Mouse (Mus musculus) liver, embryonic 13.5 days (tissue): ENCODE results near the gene Pgghg. TPM values are rescaled to one million over a fixed set of nuclear protein-coding genes. Genes with fewer than 3 reads are reported as not detected.

Experiments
- ATAC-seq: fragments of 200-750 bp; cut with Nextera tagmentation; 2 replicates; pipeline ENCODE4 v1.8.0; 2017; ENCODE audit warnings: low read depth, mild to moderate bottlenecking, moderate number of reproducible peaks, moderate library complexity
- DNase-seq: peaks from one replicate; pipeline ENCODE4 v3.0.0; 2022
- H3K27ac ChIP-seq: fragments of 300-500 bp; sonication (generic); 2 replicates; pipeline ENCODE4 v1.5.1; 2015; ENCODE audit warnings: moderate library complexity, mild to moderate bottlenecking, inconsistent platforms
- H3K27me3 ChIP-seq: fragments of 300-500 bp; sonication (generic); 2 replicates; pipeline ENCODE4 v1.6.1; 2015; ENCODE audit warnings: mild to moderate bottlenecking, inconsistent platforms
- H3K36me3 ChIP-seq: fragments of 300-500 bp; sonication (generic); 2 replicates; pipeline ENCODE4 v1.6.1; 2015; ENCODE audit warnings: mild to moderate bottlenecking, inconsistent platforms
- H3K4me1 ChIP-seq: fragments of 300-500 bp; sonication (generic); replicated peaks from 2 replicates; pipeline ENCODE4 v1.6.1; 2015; ENCODE audit warnings: inconsistent platforms
- H3K4me2 ChIP-seq: fragments of 300-500 bp; sonication (generic); 2 replicates; pipeline ENCODE4 v1.6.1; 2015; ENCODE audit warnings: inconsistent platforms, mild to moderate bottlenecking, moderate library complexity
- H3K4me3 ChIP-seq: fragments of 300-500 bp; sonication (generic); replicated peaks from 2 replicates; pipeline ENCODE4 v1.5.1; 2015; ENCODE audit warnings: mild to moderate bottlenecking, inconsistent platforms
- H3K9ac ChIP-seq: fragments of 300-500 bp; sonication (generic); 2 replicates; pipeline ENCODE4 v1.6.1; 2015; ENCODE audit warnings: mild to moderate bottlenecking, inconsistent platforms
- H3K9me3 ChIP-seq: fragments of 300-500 bp; sonication (generic); replicated peaks from 2 replicates; pipeline ENCODE4 v1.6.1; 2016; ENCODE audit warnings: inconsistent platforms
- WGBS: fragments of 180-500 bp; shearing (Covaris S2); methylation state at CpG from one replicate; pipeline ENCODE4 v1.1.7; 2015; ENCODE audit not compliant: insufficient replicate concordance; 5-methylcytosine and 5-hydroxymethylcytosine counted together
- polyA plus RNA-seq: library from polyadenylated mRNA; unstranded; fragments of >200 nt; fragmentation: Nextera tagmentation; extraction: Ambion mirVana; gene quantifications from 2 replicates; pipeline ENCODE4 v1.2.1, GENCODE M21; 2015

Pgghg gene
- polyA plus RNA-seq, 1 experiment from 2014 or later = 5.0 TPM

DNA sequence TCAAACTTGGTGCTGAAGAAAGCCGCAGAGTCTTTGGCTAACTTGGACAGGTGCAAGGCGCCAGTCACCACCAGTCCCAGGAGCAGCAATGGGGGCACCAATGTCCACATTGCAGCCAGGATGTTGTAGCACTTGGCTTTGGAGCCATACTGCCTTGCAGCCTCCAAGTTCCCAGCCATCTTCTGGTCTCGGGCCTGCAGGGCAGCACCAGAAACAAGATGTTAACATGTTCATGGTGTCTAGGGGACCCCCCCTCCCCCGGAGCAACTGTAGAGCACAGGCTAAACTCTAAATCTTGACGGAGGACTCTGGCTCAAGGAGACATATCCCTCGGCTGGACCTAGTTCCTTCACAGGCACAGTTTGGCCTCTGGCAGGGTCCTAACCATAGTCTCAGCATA, 8.1 kb downstream of the Pgghg start:
- Histone ChIP-seq H3K4me2 (no peak overlapping the region), H3K9me3 (no peaks in the 10 kb centered on the region), H3K4me3 (no peak overlapping the region), H3K27ac (no peak overlapping the region), H3K4me1 (peaks cover 59% of the 10 kb centered on the region), H3K27me3 (no peaks in the 10 kb centered on the region), H3K9ac (no peak overlapping the region), H3K36me3 (peaks cover 39% of the 10 kb centered on the region)
- 68% methylated on average over 6 of the region's 6 CpGs for WGBS
- DNase-seq = no peak
- no peak for ATAC-seq

DNA sequence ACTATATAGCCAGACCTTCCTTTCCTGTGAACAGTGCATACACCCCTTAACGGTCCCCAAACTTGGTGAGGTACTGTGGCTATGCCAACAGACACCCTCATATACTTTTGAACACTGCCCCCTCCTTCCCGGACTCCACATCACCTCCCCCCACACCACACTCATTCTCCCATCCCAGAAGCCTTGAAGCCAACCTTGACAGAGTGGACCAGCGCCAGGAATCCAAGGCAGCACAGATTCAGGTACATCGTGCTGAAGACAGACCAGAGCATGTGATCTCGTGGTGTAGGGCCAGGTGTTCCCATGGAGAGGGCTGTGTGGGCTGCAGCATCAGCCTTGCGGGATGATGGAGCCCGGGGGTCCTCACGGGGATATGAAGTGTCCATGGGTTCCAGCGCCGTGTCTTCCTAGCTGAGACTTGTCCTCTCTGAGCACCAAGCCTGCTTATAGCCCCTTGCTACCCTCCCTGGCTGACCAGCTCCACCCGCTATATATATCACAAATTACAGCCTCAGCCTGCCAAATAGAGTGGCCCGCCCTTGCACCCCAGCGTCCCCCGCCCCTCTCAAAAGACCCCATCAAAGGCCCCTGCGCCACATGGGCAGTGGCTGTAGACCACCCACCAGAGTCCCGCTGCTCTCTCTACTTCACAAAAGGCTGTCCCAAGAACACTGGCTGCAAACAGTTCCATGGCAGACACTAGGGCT, 8.8 kb downstream of the Pgghg start, which contains the start of gene Ifitm5:
Ifitm5 (minus strand) TSS at position 468 of the 707 bp plus-strand sequence.
- no peak within 1 kb of the TSS for H3K9ac ChIP-seq
- peaks cover 36% of the 10 kb centered on the region for H3K36me3 ChIP-seq
- H3K4me3 ChIP-seq = no peak within 1 kb of the TSS
- peaks cover 65% of the 10 kb centered on the region for H3K4me1 ChIP-seq
- H3K27me3 ChIP-seq = no peaks in the 10 kb centered on the region
- 77% methylated on average over 16 of the region's 16 CpGs for WGBS
- DNase-seq (no peak), ATAC-seq (no peak)
- 0 out of 2 replicates have a peak within 1 kb of the TSS, but pooled peaks have one; percentile 22 for H3K27ac ChIP-seq
- H3K4me2 ChIP-seq = no peak within 1 kb of the TSS
- H3K9me3 ChIP-seq = no peaks in the 10 kb centered on the region

DNA sequence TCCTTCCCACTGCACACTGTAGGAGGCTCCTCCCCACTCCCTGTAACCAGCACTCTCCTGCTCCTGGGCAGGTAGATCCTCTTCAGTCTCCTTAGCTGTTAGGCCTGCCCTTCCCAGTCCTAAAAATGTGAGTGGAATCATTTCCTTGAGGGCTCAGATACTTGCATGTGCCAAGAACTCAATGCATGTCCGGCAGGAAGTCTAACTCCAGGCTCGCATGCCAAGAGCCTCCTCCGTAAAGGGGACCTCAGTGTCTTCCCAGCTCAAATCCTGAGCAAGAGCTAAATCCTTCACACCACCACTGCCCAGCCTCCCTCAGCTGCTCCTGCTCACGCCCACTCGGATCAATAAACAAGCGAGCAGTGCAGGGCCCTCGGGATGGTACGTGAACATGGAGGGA, 9.9 kb downstream of the Pgghg start:
- peaks cover 26% of the 10 kb centered on the region for H3K36me3 ChIP-seq
- no peak overlapping the region for H3K9ac ChIP-seq
- no peaks in the 10 kb centered on the region for H3K9me3 ChIP-seq
- peaks cover 68% of the 10 kb centered on the region for H3K4me1 ChIP-seq
- ATAC-seq = no peak
- DNase-seq = no peak
- no peak overlapping the region for H3K4me2 ChIP-seq
- WGBS = 67% methylated on average over 8 of the region's 8 CpGs
- no peak overlapping the region for H3K4me3 ChIP-seq
- H3K27ac ChIP-seq = peak overlapping the region; percentile 22; the same call in 1 of the 2 replicates
- H3K27me3 ChIP-seq = no peaks in the 10 kb centered on the region

DNA sequence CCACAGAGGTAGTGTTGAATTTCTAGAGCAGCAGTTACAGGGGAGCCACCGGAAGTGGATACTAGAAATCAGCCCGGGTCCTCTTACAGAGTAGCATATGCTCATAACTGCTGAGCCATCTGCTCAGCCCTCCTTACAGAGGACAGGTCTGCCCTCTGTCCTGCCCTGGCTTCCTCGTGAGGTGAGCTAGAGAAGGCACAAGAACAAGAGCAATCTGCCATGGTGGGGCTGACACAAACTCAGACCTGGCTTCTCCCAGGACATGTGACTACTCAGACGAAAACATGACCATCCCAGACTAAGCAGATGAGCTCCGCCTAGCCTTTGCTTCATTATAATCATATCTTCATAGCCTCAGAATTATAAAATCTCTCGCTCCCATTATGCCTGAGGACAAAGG, 10.6 kb downstream of the Pgghg start:
- H3K9ac ChIP-seq = no peak overlapping the region
- H3K9me3 ChIP-seq = no peaks in the 10 kb centered on the region
- peaks cover 68% of the 10 kb centered on the region for H3K4me1 ChIP-seq
- WGBS = 61% methylated on average over 6 of the region's 6 CpGs
- DNase-seq (no peak), ATAC-seq (no peak)
- H3K36me3 ChIP-seq = peaks cover 25% of the 10 kb centered on the region
- no peak overlapping the region for H3K27ac ChIP-seq
- H3K4me2 ChIP-seq = no peak overlapping the region
- H3K4me3 ChIP-seq = no peak overlapping the region
- H3K27me3 ChIP-seq = no peaks in the 10 kb centered on the region

DNA sequence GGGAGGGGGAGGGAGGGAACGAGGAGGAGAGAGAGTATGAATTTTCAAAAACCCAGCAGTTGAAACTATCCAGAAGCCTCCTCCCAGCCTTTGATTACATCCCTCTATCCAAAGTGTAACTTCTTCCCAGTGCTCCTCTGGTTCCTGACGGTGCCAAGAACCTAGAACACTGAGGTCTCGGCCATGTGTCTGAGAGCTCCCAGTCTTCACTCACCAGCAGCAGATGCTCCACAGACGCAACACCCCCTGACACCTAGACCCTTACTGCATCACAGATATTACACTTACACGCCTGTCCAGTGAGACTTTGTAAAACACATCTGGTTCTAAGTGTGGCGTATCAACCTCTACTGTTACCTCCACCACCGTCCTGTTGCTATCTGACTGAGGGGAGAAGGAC, 11.2 kb downstream of the Pgghg start:
- Histone ChIP-seq H3K36me3 (peaks cover 24% of the 10 kb centered on the region), H3K9ac (no peak overlapping the region; the same call in 1 of the 2 replicates), H3K4me1 (peaks cover 61% of the 10 kb centered on the region), H3K4me3 (no peak overlapping the region), H3K4me2 (no peak overlapping the region), H3K27ac (no peak overlapping the region), H3K27me3 (no peaks in the 10 kb centered on the region), H3K9me3 (no peaks in the 10 kb centered on the region)
- no peak for ATAC-seq
- no peak for DNase-seq
- WGBS = 58% methylated on average over 7 of the region's 7 CpGs

DNA sequence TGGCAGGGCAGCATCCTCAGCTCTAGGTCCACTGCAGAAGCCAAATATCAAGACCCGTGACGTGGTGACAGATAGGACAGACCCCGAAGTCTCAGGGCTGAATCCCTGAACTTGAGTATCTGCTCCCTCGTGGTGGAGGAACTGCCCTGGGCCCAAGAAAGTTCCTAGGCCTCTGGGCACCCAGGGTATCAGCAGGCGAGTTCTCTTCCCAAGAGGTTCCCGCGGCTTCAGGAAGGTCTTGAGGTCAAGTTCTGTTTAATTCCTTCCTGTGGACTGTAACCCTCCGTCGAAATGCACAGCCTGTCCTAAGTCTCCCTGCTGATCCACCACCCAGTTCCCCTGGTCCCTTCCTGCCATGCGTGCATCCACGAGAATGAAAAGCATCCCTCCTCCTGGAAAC, 11.9 kb downstream of the Pgghg start:
- H3K27me3 ChIP-seq = no peaks in the 10 kb centered on the region
- 0 out of 2 replicates have a peak overlapping the region, but pooled peaks have one; percentile 60 for H3K4me3 ChIP-seq
- 51% methylated on average over 11 of the region's 11 CpGs for WGBS
- no peak for DNase-seq
- no peak overlapping the region for H3K9ac ChIP-seq
- H3K27ac ChIP-seq = peak overlapping the region; percentile 18; the same call in 1 of the 2 replicates
- no peak for ATAC-seq
- no peaks in the 10 kb centered on the region for H3K9me3 ChIP-seq
- H3K4me2 ChIP-seq = peak overlapping the region; percentile 66; the same call in 1 of the 2 replicates
- peaks cover 19% of the 10 kb centered on the region for H3K36me3 ChIP-seq
- peaks cover 54% of the 10 kb centered on the region for H3K4me1 ChIP-seq

DNA sequence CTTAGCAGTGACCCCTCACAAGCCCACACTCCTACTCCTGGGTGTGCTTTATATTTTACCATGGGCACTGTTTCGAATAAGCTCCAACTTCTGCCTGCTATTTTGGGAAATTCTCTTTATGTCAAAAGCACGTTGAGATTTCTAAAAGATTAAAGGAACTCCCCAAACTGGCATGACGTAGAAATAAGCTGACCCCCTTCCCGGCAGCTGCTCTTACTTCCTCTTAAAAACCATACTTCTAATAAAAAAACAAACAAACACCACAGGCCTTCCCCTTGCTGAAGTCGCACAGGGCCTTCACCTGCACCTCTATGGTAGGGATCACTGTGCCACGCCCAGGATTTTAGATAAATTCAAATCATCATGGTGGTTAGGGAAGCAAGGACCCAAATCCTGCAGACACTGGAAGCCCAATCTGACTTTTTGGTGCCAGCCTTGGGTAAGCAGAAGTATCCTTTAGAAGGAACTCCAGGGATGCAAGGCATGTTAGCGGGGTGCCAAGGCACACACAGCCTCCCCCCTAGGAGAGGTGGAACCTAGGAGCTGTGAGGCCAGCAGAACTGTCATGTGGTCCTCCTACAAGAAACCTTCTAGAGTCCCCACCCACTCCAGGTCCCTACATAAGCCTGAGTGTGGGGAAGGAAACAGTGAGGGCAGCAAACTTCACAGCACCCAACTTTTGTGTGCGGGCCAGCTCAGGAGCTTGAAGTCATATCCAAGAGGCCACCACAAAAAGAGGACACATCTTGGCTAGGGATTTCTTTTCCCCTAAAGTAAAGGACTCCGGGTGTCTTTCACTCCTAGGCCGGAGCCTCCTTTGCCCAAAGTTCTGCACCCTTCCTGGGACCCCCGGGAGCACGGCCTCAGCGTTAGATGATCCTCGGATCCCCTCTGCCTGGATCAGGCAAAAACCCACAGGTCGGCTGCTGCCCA, 12.9 kb downstream of the Pgghg start:
- no peaks in the 10 kb centered on the region for H3K27me3 ChIP-seq
- H3K4me3 ChIP-seq = peak overlapping the region; percentile 60
- H3K9me3 ChIP-seq = no peaks in the 10 kb centered on the region
- H3K4me1 ChIP-seq = peaks cover 57% of the 10 kb centered on the region
- no peak for DNase-seq
- WGBS = 27% methylated on average over 15 of the region's 15 CpGs
- peaks cover 10% of the 10 kb centered on the region for H3K36me3 ChIP-seq
- H3K27ac ChIP-seq = peak overlapping the region; percentile 56
- ATAC-seq = no peak
- peak overlapping the region; percentile 66 for H3K4me2 ChIP-seq
- peak overlapping the region; percentile 46; the same call in 1 of the 2 replicates for H3K9ac ChIP-seq

DNA sequence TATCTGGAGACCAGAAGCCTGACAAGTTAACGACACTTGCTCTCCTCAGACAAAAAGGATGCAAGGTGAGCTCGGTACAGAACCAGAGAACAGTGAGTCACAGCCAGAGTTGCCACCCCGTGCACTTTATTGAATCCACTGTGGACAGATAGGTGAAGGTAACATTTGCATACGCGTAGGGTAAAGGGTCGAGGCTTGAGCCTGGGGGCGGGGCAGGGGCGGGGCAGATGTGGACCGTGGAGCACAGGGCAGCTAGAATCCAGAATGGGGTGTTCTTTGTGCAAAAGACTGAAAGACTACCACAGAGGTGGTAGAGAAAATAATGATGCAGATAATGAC, 13.5 kb downstream of the Pgghg start:
- peak overlapping the region; percentile 56 for H3K27ac ChIP-seq

DNA sequence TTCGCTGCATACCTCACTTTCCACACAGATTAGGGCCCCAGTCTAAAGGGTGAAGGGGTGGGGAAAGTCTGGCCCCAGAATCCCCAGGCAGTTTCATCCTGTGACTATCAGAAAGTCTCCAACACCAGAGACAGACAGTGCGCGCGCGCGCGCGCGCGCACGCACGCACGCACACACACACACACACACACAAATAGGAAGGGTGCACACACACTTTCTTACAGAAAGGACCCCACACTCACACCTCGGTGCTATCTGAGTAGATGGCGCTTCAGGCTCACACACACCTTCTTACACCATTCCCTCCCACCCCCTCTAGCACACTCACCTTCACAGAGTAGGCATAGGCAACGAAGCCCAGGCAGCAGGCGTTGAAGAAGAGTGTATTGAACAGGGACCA, 14.2 kb downstream of the Pgghg start:
- H3K4me1 ChIP-seq = peaks cover 55% of the 10 kb centered on the region
- ATAC-seq (peak; percentile 27), DNase-seq (no peak)
- WGBS = 10% methylated on average over 17 of the region's 17 CpGs
- peak overlapping the region; percentile 60 for H3K4me3 ChIP-seq
- H3K27me3 ChIP-seq = no peaks in the 10 kb centered on the region
- H3K36me3 ChIP-seq = 0 out of 2 replicates have a peak, but pooled peaks cover 4% of the 10 kb centered on the region
- peak overlapping the region; percentile 66 for H3K4me2 ChIP-seq
- H3K27ac ChIP-seq = peak overlapping the region; percentile 83
- H3K9me3 ChIP-seq = no peaks in the 10 kb centered on the region
- peak overlapping the region; percentile 68 for H3K9ac ChIP-seq

More for the DNA sequence above, 13.5 kb downstream of the Pgghg start:
- Histone ChIP-seq H3K4me2 (peak overlapping the region; percentile 66), H3K36me3 (0 out of 2 replicates have a peak, but pooled peaks cover 7% of the 10 kb centered on the region), H3K4me1 (peaks cover 57% of the 10 kb centered on the region), H3K27me3 (no peaks in the 10 kb centered on the region), H3K9ac (peak overlapping the region; percentile 68), H3K9me3 (no peaks in the 10 kb centered on the region), H3K4me3 (peak overlapping the region; percentile 60)
- DNase-seq (no peak), ATAC-seq (peak; percentile 28; the same call in 1 of the 2 replicates)
- WGBS = 7% methylated on average over 9 of the region's 9 CpGs

DNA sequence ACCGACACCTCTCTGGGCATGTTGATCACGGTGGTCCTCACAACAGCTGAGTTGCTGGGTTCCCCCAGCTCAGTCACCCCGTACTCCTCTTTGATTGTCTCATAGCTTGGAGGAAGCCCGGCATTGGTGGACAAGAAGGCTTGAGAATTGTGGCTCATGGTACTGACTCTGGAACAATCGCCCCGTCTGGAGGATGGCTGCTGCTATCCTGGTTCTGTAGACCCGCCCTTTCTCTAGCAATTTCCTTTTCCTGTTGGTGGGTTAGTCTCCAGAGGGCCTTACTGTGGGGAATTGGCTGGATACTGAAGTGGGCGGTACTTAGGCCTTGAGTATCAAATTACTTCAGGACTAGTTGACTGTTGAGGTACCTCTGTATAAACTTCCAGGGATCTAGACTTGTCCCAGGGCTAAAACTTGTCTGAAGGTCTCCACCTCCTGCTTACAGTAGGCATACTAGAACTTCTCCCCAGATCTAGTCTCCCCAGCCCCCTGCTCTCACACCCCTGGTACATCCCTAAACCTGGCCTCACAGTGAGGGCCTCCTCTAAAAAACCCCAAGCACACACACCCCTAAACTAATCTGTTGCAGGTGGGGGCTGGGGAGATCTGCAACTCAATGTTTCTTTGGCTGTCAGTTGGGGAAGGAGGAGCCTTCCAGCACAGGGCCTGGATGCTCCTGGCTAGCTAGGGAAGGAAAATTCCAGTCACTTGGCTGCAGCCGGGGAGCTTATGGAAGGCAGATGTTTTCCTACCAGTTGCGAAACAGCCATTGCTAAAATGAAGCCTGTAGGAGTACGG, 14.8 kb downstream of the Pgghg start, which contains the start of the genes Gm45717 and Ifitm2:
Gm45717 (minus strand) TSS at position 180 of the 798 bp plus-strand sequence.
Ifitm2 (minus strand) TSS at position 230 of the 798 bp plus-strand sequence.
- Histone ChIP-seq H3K36me3 (0 out of 2 replicates have a peak, but pooled peaks cover 4% of the 10 kb centered on the region), H3K4me2 (peak within 1 kb of the TSS; percentile 66), H3K9ac (peak within 1 kb of the TSS; percentile 68), H3K27ac (peak within 1 kb of the TSS; percentile 83), H3K9me3 (no peaks in the 10 kb centered on the region), H3K27me3 (no peaks in the 10 kb centered on the region), H3K4me1 (peaks cover 50% of the 10 kb centered on the region), H3K4me3 (peak within 1 kb of the TSS; percentile 60)
- 13% methylated on average over 11 of the region's 11 CpGs for WGBS
- peak; percentile 27 for DNase-seq
- peak; percentile 71 for ATAC-seq
